Mouse (Mus musculus): ENCODE results near the gene Cacna1g. TPM values are rescaled to one million over a fixed set of nuclear protein-coding genes. Genes with fewer than 3 reads are reported as not detected.

Gene Cacna1g
- total RNA-seq, 1 experiment from 2014 or later, result not detected

- ATAC-seq (ENCODE audit: extremely low read depth, insufficient number of reproducible peaks, low FRiP score, poor library complexity, severe bottlenecking), result no peak
Observed at GRCm38 (mm10) chr11:94454756-94455155, 19.2 kb downstream of the Cacna1g start.

GRCm38 (mm10) chr11:94451091-94451773, 22.8 kb downstream of the Cacna1g start:
- no peak for ATAC-seq (ENCODE audit: extremely low read depth, insufficient number of reproducible peaks, low FRiP score, poor library complexity, severe bottlenecking)

- ATAC-seq (ENCODE audit: extremely low read depth, insufficient number of reproducible peaks, low FRiP score, poor library complexity, severe bottlenecking), result no peak
Observed at GRCm38 (mm10) chr11:94449886-94450285, 24.1 kb downstream of the Cacna1g start.

- ATAC-seq (ENCODE audit: extremely low read depth, insufficient number of reproducible peaks, low FRiP score, poor library complexity, severe bottlenecking), result no peak
Observed at GRCm38 (mm10) chr11:94449239-94449638, 24.8 kb downstream of the Cacna1g start.

GRCm38 (mm10) chr11:94447017-94447416, 27.0 kb downstream of the Cacna1g start:
- ATAC-seq (ENCODE audit: extremely low read depth, insufficient number of reproducible peaks, low FRiP score, poor library complexity, severe bottlenecking), result no peak

- no peak for ATAC-seq (ENCODE audit: extremely low read depth, insufficient number of reproducible peaks, low FRiP score, poor library complexity, severe bottlenecking)
Observed at GRCm38 (mm10) chr11:94445300-94445699, 28.7 kb downstream of the Cacna1g start.

- no peak for ATAC-seq (ENCODE audit: extremely low read depth, insufficient number of reproducible peaks, low FRiP score, poor library complexity, severe bottlenecking)
Observed at GRCm38 (mm10) chr11:94444829-94445228, 29.2 kb downstream of the Cacna1g start.

GRCm38 (mm10) chr11:94441752-94442151, 32.2 kb downstream of the Cacna1g start:
- ATAC-seq (ENCODE audit: extremely low read depth, insufficient number of reproducible peaks, low FRiP score, poor library complexity, severe bottlenecking), result no peak

GRCm38 (mm10) chr11:94441122-94441521, 32.9 kb downstream of the Cacna1g start:
- ATAC-seq (ENCODE audit: extremely low read depth, insufficient number of reproducible peaks, low FRiP score, poor library complexity, severe bottlenecking), result no peak

- ATAC-seq (ENCODE audit: extremely low read depth, insufficient number of reproducible peaks, low FRiP score, poor library complexity, severe bottlenecking), result no peak
Observed at GRCm38 (mm10) chr11:94440421-94440820, 33.6 kb downstream of the Cacna1g start.

GRCm38 (mm10) chr11:94429011-94429651, 44.9 kb downstream of the Cacna1g start:
- no peak for ATAC-seq (ENCODE audit: extremely low read depth, insufficient number of reproducible peaks, low FRiP score, poor library complexity, severe bottlenecking)

- no peak for ATAC-seq (ENCODE audit: extremely low read depth, insufficient number of reproducible peaks, low FRiP score, poor library complexity, severe bottlenecking)
Observed at GRCm38 (mm10) chr11:94428091-94428835, 45.7 kb downstream of the Cacna1g start.

GRCm38 (mm10) chr11:94425656-94426055, 48.3 kb downstream of the Cacna1g start:
- no peak for ATAC-seq (ENCODE audit: extremely low read depth, insufficient number of reproducible peaks, low FRiP score, poor library complexity, severe bottlenecking)

- no peak for ATAC-seq (ENCODE audit: extremely low read depth, insufficient number of reproducible peaks, low FRiP score, poor library complexity, severe bottlenecking)
Observed at GRCm38 (mm10) chr11:94425215-94425614, 48.8 kb downstream of the Cacna1g start.

- ATAC-seq (ENCODE audit: extremely low read depth, insufficient number of reproducible peaks, low FRiP score, poor library complexity, severe bottlenecking), result no peak
Observed at GRCm38 (mm10) chr11:94424380-94424779, 49.6 kb downstream of the Cacna1g start.

GRCm38 (mm10) chr11:94423855-94424254, 50.1 kb downstream of the Cacna1g start:
- no peak for ATAC-seq (ENCODE audit: extremely low read depth, insufficient number of reproducible peaks, low FRiP score, poor library complexity, severe bottlenecking)

GRCm38 (mm10) chr11:94420991-94421390, 53.0 kb downstream of the Cacna1g start:
- ATAC-seq (ENCODE audit: extremely low read depth, insufficient number of reproducible peaks, low FRiP score, poor library complexity, severe bottlenecking), result no peak

- ATAC-seq (ENCODE audit: extremely low read depth, insufficient number of reproducible peaks, low FRiP score, poor library complexity, severe bottlenecking), result no peak
Observed at GRCm38 (mm10) chr11:94420325-94420724, 53.7 kb downstream of the Cacna1g start.

GRCm38 (mm10) chr11:94419004-94419727, 54.8 kb downstream of the Cacna1g start:
- ATAC-seq (ENCODE audit: extremely low read depth, insufficient number of reproducible peaks, low FRiP score, poor library complexity, severe bottlenecking), result no peak
